Mouse (Mus musculus): ENCODE results near the gene Gm6899. TPM values are rescaled to one million over a fixed set of nuclear protein-coding genes. Genes with fewer than 3 reads are reported as not detected.

Gm6899 gene
- total RNA-seq, 2 experiments from 2014 or later = not detected

GRCm38 (mm10) chr11:26622727-26623126 lies 29.7 kb downstream of the Gm6899 start:
- no peak for DNase-seq (ENCODE audit: extremely low spot score in 1 of 2, low spot score in 2 of 2)
- intact Hi-C loops (cut with DNase I) = no loop called here

GRCm38 (mm10) chr11:26636239-26636638 lies 43.2 kb downstream of the Gm6899 start:
- DNase-seq (ENCODE audit: extremely low spot score in 1 of 2, low spot score in 2 of 2) = no peak
- intact Hi-C loops (cut with DNase I) = no loop called here

- no peak for DNase-seq (ENCODE audit: extremely low spot score in 1 of 2, low spot score in 2 of 2)
- intact Hi-C loops (cut with DNase I) = no loop called here
Measured at GRCm38 (mm10) chr11:26640314-26640785, 47.3 kb downstream of the Gm6899 start.

GRCm38 (mm10) chr11:26642141-26642540 lies 49.1 kb downstream of the Gm6899 start:
- intact Hi-C loops (cut with DNase I) = no loop called here
- no peak for DNase-seq (ENCODE audit: extremely low spot score in 1 of 2, low spot score in 2 of 2)

Other genes starting within 250 kb of the Gm6899 start
- gene Fancl, start 207.1 kb upstream of the Gm6899 start, total RNA-seq (2021) = 10 to 100 TPM in 1 of 2 experiments, 1 to 10 TPM in 1; 8.8 to 12.1 TPM
- 1 to 10 TPM; 2.1 to 2.2 TPM for gene Vrk2, start 758 bp downstream of the Gm6899 start, total RNA-seq (2021)

Data from left cerebral cortex, postnatal 10 days (tissue).